Mouse (Mus musculus): Measurements from ENCODE around the gene Adat1.

DNA sequence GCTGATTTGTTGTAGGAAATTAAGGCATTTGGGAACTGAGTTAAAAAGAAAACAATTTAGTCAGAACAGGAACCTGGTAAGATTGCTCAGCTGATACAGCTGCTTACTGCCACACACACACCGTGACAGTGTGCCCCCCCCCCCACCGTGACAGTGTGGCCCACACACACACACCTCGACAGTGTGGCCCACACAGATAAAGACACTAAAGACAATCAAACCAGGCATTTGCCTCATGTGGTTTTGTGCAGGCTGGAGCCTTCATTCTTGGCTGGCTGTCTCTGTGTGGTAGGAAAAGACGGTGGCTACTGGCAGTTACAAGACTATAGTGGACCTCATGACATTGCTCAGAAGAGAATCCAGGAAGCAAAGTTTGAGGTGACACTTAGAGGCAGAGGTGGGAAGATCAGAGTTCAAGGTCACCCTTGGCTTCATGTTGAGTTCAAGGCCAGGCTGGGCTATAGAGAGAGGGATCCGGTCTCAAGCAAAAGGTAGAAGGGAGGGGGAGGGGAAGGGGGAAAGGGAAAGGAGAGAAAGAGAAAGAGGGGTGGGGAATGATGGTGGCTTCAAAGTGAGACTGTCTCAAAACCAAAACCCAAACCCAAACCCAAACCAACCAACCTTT, 24.7 kb downstream of the Adat1 start:
- TF ChIP-seq CTCF (IDR thresholded peaks at IDR 0.05 in 2 of 3, conservative IDR thresholded peaks at IDR 0.05 in 1 of 3; ENCODE audit: control insufficient read depth in 1 of 3, insufficient read depth in 1 of 3, low read depth in 2 of 3, low read length in 3 of 3, poor library complexity in 1 of 3, severe bottlenecking in 1 of 3): no peak
- TF ChIP-seq E2F4 (IDR thresholded peaks at IDR 0.05; ENCODE audit: borderline replicate concordance, low read depth, low read length): no peak
- TF ChIP-seq POLR2A (IDR thresholded peaks at IDR 0.05; ENCODE audit: control insufficient read depth in 1 of 2, insufficient read depth in 1 of 2, low read depth in 1 of 2, low read length in 2 of 2, poor library complexity in 1 of 2): no peak
- no peak for TF ChIP-seq ZNF384 (IDR thresholded peaks at IDR 0.05; ENCODE audit: low read depth, low read length)
- peak; percentile 70 to 88; a peak in 3 of 4 replicates for TF ChIP-seq EP300 (IDR thresholded peaks at IDR 0.05; ENCODE audit: low read depth in 1 of 2, low read length in 2 of 2)
- TF ChIP-seq CHD2 (IDR thresholded peaks at IDR 0.05; ENCODE audit: low read length): no peak
- no peak for TF ChIP-seq CHD1 (IDR thresholded peaks at IDR 0.05; ENCODE audit: low read depth, low read length)
- TF ChIP-seq MAX (IDR thresholded peaks at IDR 0.05; ENCODE audit: low read length): no peak; the same call in 1 of the 2 replicates
- peak; percentile 42; the same call in 1 of the 2 replicates for TF ChIP-seq SIN3A (IDR thresholded peaks at IDR 0.05; ENCODE audit: low read length)
